Mouse (Mus musculus): ENCODE data around the gene Cym. TPM values are rescaled to one million over a fixed set of nuclear protein-coding genes. Genes with fewer than 3 reads are reported as not detected.
A peak's percentile ranks its signal among the peaks of the same experiment; 100 is the strongest.

The Cym gene
- total RNA-seq, 2 experiments from 2014 or later: not detected

GRCm38 (mm10) chr3:107187022-107187421, 34.5 kb downstream of the Cym start:
- H3K4me3 ChIP-seq: no peak overlapping the region
- no peak for DNase-seq (ENCODE audit: extremely low spot score in 1 of 2, low spot score in 2 of 2)
- H3K27ac ChIP-seq: 0 out of 2 replicates have a peak overlapping the region, but pooled peaks have one; percentile 28
- intact Hi-C loops (cut with DNase I): no loop called here
- TF ChIP-seq CTCF (IDR thresholded peaks at IDR 0.05): no peak

- Histone ChIP-seq H3K4me3 (no peak overlapping the region), H3K27ac (no peak overlapping the region)
- intact Hi-C loops (cut with DNase I): no loop called here
- DNase-seq (ENCODE audit: extremely low spot score in 1 of 2, low spot score in 2 of 2): no peak
- no peak for TF ChIP-seq CTCF (IDR thresholded peaks at IDR 0.05)
Observed at GRCm38 (mm10) chr3:107185597-107185996, 35.9 kb downstream of the Cym start.

GRCm38 (mm10) chr3:107183178-107183577, 38.4 kb downstream of the Cym start:
- intact Hi-C loops (cut with DNase I): no loop called here
- Histone ChIP-seq H3K4me3 (no peak overlapping the region), H3K27ac (no peak overlapping the region)
- TF ChIP-seq CTCF (IDR thresholded peaks at IDR 0.05): no peak
- no peak for DNase-seq (ENCODE audit: extremely low spot score in 1 of 2, low spot score in 2 of 2)

- TF ChIP-seq CTCF (IDR thresholded peaks at IDR 0.05): no peak
- no peak for DNase-seq (ENCODE audit: extremely low spot score in 1 of 2, low spot score in 2 of 2)
- Histone ChIP-seq H3K27ac (no peak within 1 kb of the TSS), H3K4me3 (no peak within 1 kb of the TSS)
- intact Hi-C loops (cut with DNase I): no loop called here
Observed at GRCm38 (mm10) chr3:107182756-107183155, 38.8 kb downstream of the Cym start, which contains the start of gene Kcna10. TSS of gene Kcna10 (plus strand) at chr3:107183056.

GRCm38 (mm10) chr3:107180860-107181259, 40.7 kb downstream of the Cym start:
- H3K27ac ChIP-seq: no peak overlapping the region
- no peak overlapping the region for H3K4me3 ChIP-seq
- DNase-seq (ENCODE audit: extremely low spot score in 1 of 2, low spot score in 2 of 2): no peak
- no peak for TF ChIP-seq CTCF (IDR thresholded peaks at IDR 0.05)
- intact Hi-C loops (cut with DNase I): no loop called here

- TF ChIP-seq CTCF (IDR thresholded peaks at IDR 0.05): no peak
- intact Hi-C loops (cut with DNase I): no loop called here
- Histone ChIP-seq H3K27ac (no peak overlapping the region), H3K4me3 (no peak overlapping the region)
- no peak for DNase-seq (ENCODE audit: extremely low spot score in 1 of 2, low spot score in 2 of 2)
Observed at GRCm38 (mm10) chr3:107176501-107176900, 45.0 kb downstream of the Cym start.

GRCm38 (mm10) chr3:107175486-107175885, 46.0 kb downstream of the Cym start:
- Histone ChIP-seq H3K27ac (no peak overlapping the region), H3K4me3 (no peak overlapping the region)
- DNase-seq (ENCODE audit: extremely low spot score in 1 of 2, low spot score in 2 of 2): no peak
- TF ChIP-seq CTCF (IDR thresholded peaks at IDR 0.05): no peak
- intact Hi-C loops (cut with DNase I): no loop called here

- TF ChIP-seq CTCF (IDR thresholded peaks at IDR 0.05): no peak
- DNase-seq (ENCODE audit: extremely low spot score in 1 of 2, low spot score in 2 of 2): no peak
- intact Hi-C loops (cut with DNase I): no loop called here
- H3K27ac ChIP-seq: no peak overlapping the region
- no peak overlapping the region for H3K4me3 ChIP-seq
Observed at GRCm38 (mm10) chr3:107172556-107172955, 49.0 kb downstream of the Cym start.

GRCm38 (mm10) chr3:107171964-107172363, 49.6 kb downstream of the Cym start:
- no peak for TF ChIP-seq CTCF (IDR thresholded peaks at IDR 0.05)
- intact Hi-C loops (cut with DNase I): no loop called here
- Histone ChIP-seq H3K27ac (no peak overlapping the region), H3K4me3 (no peak overlapping the region)
- DNase-seq (ENCODE audit: extremely low spot score in 1 of 2, low spot score in 2 of 2): no peak

GRCm38 (mm10) chr3:107169552-107169951, 52.0 kb downstream of the Cym start:
- DNase-seq (ENCODE audit: extremely low spot score in 1 of 2, low spot score in 2 of 2): no peak

GRCm38 (mm10) chr3:107162741-107163140, 58.8 kb downstream of the Cym start:
- DNase-seq (ENCODE audit: extremely low spot score in 1 of 2, low spot score in 2 of 2): no peak
- no peak overlapping the region for H3K4me3 ChIP-seq
- no peak for TF ChIP-seq CTCF (IDR thresholded peaks at IDR 0.05)
- H3K27ac ChIP-seq: no peak overlapping the region
- intact Hi-C loops (cut with DNase I): no loop called here

More at GRCm38 (mm10) chr3:107169552-107169951, 52.0 kb downstream of the Cym start:
- intact Hi-C loops (cut with DNase I): no loop called here
- TF ChIP-seq CTCF (IDR thresholded peaks at IDR 0.05): no peak
- H3K4me3 ChIP-seq: no peak overlapping the region
- H3K27ac ChIP-seq: no peak overlapping the region; the same call in 1 of the 2 replicates

Other genes starting within 250 kb of the Cym start
- 10 to 100 TPM; 34.9 to 35.3 TPM for gene Kcna3, start 185.6 kb downstream of the Cym start, total RNA-seq (2021)
- gene Kcna2, start 120.6 kb downstream of the Cym start, total RNA-seq (2021): 100 to 1,000 TPM; 156 to 162 TPM
- gene Kcna10, start 38.7 kb downstream of the Cym start, total RNA-seq (2021): under 1 TPM in 1 of 2 experiments, not detected in 1; 0.18 TPM
- gene A630076J17Rik, start 8.9 kb upstream of the Cym start, total RNA-seq (2021): not detected
- gene Prok1, start 18.0 kb upstream of the Cym start, total RNA-seq (2021): not detected
- gene Lamtor5, start 57.1 kb upstream of the Cym start, total RNA-seq (2021): 10 to 100 TPM; 69.5 to 69.7 TPM
- 1 to 10 TPM in 1 of 2 experiments, under 1 TPM in 1; 0.98 to 1.5 TPM for gene Slc16a4, start 69.5 kb upstream of the Cym start, total RNA-seq (2021)
- 10 to 100 TPM; 27.1 to 28.1 TPM for gene Rbm15, start 111.9 kb upstream of the Cym start, total RNA-seq (2021)
- 10 to 100 TPM; 68.4 to 73.4 TPM for gene Kcnc4, start 237.8 kb upstream of the Cym start, total RNA-seq (2021)

Measured in left cerebral cortex, adult 2 months (tissue).